Mouse (Mus musculus) macrophage (primary cell): ENCODE measurements around the gene Gsk3b. TPM values are rescaled to one million over a fixed set of nuclear protein-coding genes. Genes with fewer than 3 reads are reported as not detected.
"Not testable (repeated sequence)": the region's sequence is repeated elsewhere in the genome, so short reads cannot be mapped to it uniquely, and the experiment has no call there.

Experiments
- H3K27ac ChIP-seq: fragments of 350-480 bp; formaldehyde crosslinking; 2 replicates; pipeline ENCODE4 v1.9.0; 2021
- H3K36me3 ChIP-seq: fragments of 350-480 bp; formaldehyde crosslinking; 2 replicates; pipeline ENCODE4 v1.9.0; 2021; ENCODE audit errors: inconsistent target
- H3K4me3 ChIP-seq: fragments of 350-480 bp; formaldehyde crosslinking; 2 replicates; pipeline ENCODE4 v1.9.0; 2021; ENCODE audit errors: inconsistent target
- H3K79me2 ChIP-seq: fragments of 350-480 bp; formaldehyde crosslinking; 2 replicates; pipeline ENCODE4 v1.9.0; 2021; ENCODE audit errors: inconsistent target
- WGBS: methylation state at CpG from one replicate; pipeline ENCODE4 v1.1.7; 2026; ENCODE audit warnings: inconsistent platforms; ENCODE audit not compliant: missing documents; 5-methylcytosine and 5-hydroxymethylcytosine counted together
- polyA plus RNA-seq: library from polyadenylated mRNA; stranded (reverse); fragments of 250-400 nt; gene quantifications from 3 replicates; pipeline ENCODE4 v1.2.4, GENCODE M21; 2018; ENCODE audit warnings: inconsistent platforms
- total RNA-seq, 78 experiments: library from RNA; depleted of rRNA; stranded (reverse); fragments of 250-400 nt; gene quantifications; 1 replicate in 9 of 78; 2 replicates in 24 of 78; 3 replicates in 43 of 78; 4 replicates in 2 of 78; pipeline ENCODE4 v1.2.4; 2018; ENCODE audit warnings: inconsistent platforms in 56 of 78

Gsk3b gene
- 100 to 1,000 TPM in 23 of 26 experiments, 10 to 100 TPM in 3; 89.0 to 203 (median 163) TPM for total RNA-seq (2018; cell fraction: chromatin; rRNA removed)
- total RNA-seq (2018; cell fraction: cytosol; rRNA removed): 10 to 100 TPM; 60.3 to 87.0 (median 71.8) TPM
- total RNA-seq (2018; cell fraction: nucleus; rRNA removed): 100 to 1,000 TPM in 15 of 26 experiments, 10 to 100 TPM in 11; 77.4 to 155 (median 101) TPM
- 31.4 to 45.3 TPM (median 38.2 TPM) in 3 replicates for polyA plus RNA-seq

GRCm38 (mm10) chr16:38088629-38089446 is at the start of gene Gsk3b:
Gene Gsk3b (plus strand): TSS chr16:38089001.
- Histone ChIP-seq H3K36me3 (no peaks in the 10 kb centered on the region), H3K4me3 (peak within 1 kb of the TSS; percentile 94), H3K79me2 (peaks cover 40% of the 10 kb centered on the region), H3K27ac (peak within 1 kb of the TSS; percentile 93)
- WGBS: 2% methylated on average over 69 of the region's 69 CpGs

DNA sequence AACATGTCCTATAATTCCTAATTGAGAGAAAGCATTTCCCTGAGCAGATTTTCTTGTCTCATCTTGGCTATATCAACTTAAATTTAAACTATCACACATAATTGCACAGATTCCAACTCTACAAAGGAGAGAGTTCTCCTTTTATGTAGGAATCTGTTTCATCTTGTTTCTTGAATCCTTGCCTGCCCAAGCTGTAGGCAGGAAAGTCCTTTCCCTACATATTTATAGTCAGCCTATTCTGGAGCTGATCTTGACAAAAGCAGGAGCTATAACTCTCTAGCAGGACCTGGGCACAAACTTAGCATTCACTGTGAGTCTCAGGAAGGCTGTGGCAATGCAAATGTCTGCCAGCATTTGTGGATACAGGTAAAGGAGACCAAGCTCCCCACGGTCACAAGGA is 46.6 kb upstream of the Gsk3b start:
- Histone ChIP-seq H3K36me3 (no peaks in the 10 kb centered on the region), H3K27ac (no peak overlapping the region), H3K79me2 (no peaks in the 10 kb centered on the region), H3K4me3 (no peak overlapping the region)
- WGBS: 75% methylated on average over 1 of the region's 1 CpGs

DNA sequence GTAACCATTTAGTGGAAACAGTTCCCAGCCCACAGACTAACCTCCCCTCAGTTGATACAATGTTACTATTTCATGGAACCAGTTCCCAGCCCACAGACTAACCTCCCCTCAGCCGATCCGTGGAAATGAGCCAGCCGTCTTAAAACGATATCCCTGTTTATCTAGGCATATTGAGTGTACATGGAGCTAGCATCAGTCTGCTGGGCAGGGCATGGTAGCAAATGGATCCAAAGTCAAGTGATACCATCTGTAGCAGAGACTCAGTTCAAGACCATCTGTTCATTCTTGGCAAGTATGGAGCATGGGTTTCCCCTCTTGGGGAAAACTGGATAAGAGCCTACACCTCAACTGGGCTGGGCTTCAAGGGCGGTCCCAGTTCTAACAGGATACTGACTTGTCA is 44.2 kb upstream of the Gsk3b start:
- 96% methylated on average over 5 of the region's 5 CpGs for WGBS
- Histone ChIP-seq H3K36me3 (no peaks in the 10 kb centered on the region), H3K4me3 (no peak overlapping the region), H3K27ac (no peak overlapping the region), H3K79me2 (no peaks in the 10 kb centered on the region)

- WGBS: 87% methylated on average over 23 of the region's 23 CpGs
- H3K36me3 ChIP-seq: no peaks in the 10 kb centered on the region
- no peak overlapping the region for H3K4me3 ChIP-seq
- no peaks in the 10 kb centered on the region for H3K79me2 ChIP-seq
- no peak overlapping the region for H3K27ac ChIP-seq
These were observed 40.8 kb upstream of the Gsk3b start for GRCm38 (mm10) chr16:38047781-38048558.

GRCm38 (mm10) chr16:38057898-38058297 is 30.9 kb upstream of the Gsk3b start:
- 80% methylated on average over 1 of the region's 1 CpGs for WGBS
- H3K79me2 ChIP-seq: no peaks in the 10 kb centered on the region

DNA sequence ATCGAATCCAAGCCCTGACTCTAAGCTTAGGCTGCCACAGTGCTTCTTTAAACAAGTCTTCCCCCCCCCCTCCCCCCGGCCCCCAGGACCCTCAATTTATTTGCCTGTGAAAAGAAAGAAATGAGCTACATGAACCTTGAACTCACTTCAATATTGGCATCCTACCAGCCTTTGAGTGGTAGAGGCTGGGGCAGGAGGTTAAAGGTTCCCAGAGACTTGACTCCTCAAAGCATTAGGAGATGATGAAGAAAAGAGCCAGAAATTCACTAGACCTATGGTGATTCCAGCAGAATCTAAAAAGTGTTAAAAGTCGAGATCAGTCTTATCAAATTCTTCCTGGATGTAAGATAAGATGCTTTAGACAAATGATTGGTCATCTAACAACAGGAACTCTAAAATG is 30.0 kb upstream of the Gsk3b start:
- H3K36me3 ChIP-seq: no peaks in the 10 kb centered on the region
- H3K79me2 ChIP-seq: no peaks in the 10 kb centered on the region
- no peak overlapping the region for H3K27ac ChIP-seq
- no peak overlapping the region for H3K4me3 ChIP-seq
- WGBS: 81% methylated on average over 3 of the region's 3 CpGs

More at GRCm38 (mm10) chr16:38057898-38058297, 30.9 kb upstream of the Gsk3b start:
- no peak overlapping the region for H3K27ac ChIP-seq
- no peak overlapping the region for H3K4me3 ChIP-seq
- H3K36me3 ChIP-seq: no peaks in the 10 kb centered on the region

DNA sequence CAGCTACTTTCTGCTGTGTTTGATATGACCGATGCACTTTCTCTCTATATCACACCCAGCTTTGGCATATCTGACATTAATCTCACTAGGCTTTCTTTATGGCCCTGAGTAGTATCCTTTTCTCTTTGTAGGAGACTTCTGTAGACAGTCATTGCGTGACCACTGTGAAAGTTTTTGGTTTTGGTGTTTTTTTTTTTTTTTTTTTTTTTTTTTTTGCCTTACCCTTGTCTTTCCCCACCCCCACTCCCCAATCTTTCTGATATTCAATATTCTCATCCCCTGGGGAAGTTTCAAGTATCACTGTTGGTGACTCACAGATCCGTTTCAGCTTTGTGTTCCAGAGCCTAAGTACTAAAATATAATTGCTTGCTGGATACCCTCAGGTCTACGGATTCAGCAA is 29.2 kb upstream of the Gsk3b start:
- Histone ChIP-seq H3K79me2 (no peaks in the 10 kb centered on the region), H3K27ac (no peak overlapping the region), H3K4me3 (no peak overlapping the region), H3K36me3 (no peaks in the 10 kb centered on the region)
- WGBS: 96% methylated on average over 4 of the region's 4 CpGs

GRCm38 (mm10) chr16:38073859-38074631 is 14.8 kb upstream of the Gsk3b start:
- not testable (repeated sequence) for H3K4me3 ChIP-seq
- WGBS: 100% methylated on average over 1 of the region's 5 CpGs

DNA sequence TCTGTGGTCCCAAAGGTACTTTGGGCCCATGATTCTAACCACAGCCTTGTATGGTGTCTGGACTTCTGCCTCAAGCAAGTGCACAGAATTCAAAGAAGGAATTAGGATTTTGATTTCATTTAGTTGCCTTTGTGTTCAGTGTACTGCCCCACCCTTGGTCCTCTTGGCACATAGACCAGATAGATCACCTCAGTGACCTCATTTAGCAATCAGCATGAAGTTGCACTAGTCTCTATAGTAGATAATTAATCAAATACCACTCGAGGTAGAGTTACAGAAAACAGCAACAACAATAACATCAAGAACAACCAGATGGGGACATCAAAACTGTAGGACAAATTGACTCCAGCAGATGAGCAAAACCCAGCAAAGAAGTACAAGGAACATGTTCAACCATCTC is 8.6 kb upstream of the Gsk3b start:
- Histone ChIP-seq H3K79me2 (no peaks in the 10 kb centered on the region), H3K4me3 (no peak overlapping the region), H3K36me3 (no peaks in the 10 kb centered on the region), H3K27ac (no peak overlapping the region)
- 100% methylated on average over 1 of the region's 1 CpGs for WGBS

More at GRCm38 (mm10) chr16:38073859-38074631, 14.8 kb upstream of the Gsk3b start:
- H3K79me2 ChIP-seq, H3K36me3 ChIP-seq, H3K27ac ChIP-seq: not testable (repeated sequence)

DNA sequence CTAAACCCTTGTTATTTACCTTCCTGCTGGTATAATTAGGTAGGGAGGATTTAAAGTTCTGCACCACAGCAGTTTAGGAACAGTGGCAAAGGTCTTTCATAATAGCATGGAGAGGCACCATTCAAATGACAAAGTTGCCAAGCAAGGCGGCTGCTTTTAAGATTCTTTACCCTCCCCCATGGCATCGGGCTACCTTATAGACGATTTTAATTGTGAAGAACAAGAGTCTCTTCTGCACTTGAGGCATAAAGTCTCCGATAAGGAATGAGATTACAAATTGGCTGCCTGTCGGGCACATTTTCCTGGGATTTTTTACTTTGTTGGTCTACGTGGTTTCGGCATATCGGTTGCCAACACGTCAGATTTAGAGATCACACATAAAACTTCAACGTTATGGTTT is 1.6 kb upstream of the Gsk3b start:
- Histone ChIP-seq H3K27ac (no peak overlapping the region), H3K4me3 (peak overlapping the region; percentile 56; the same call in 1 of the 2 replicates), H3K79me2 (peaks cover 24% of the 10 kb centered on the region), H3K36me3 (no peaks in the 10 kb centered on the region)
- WGBS: 84% methylated on average over 10 of the region's 10 CpGs

GRCm38 (mm10) chr16:38087645-38088125 is 1.1 kb upstream of the Gsk3b start:
- Histone ChIP-seq H3K79me2 (peaks cover 28% of the 10 kb centered on the region), H3K4me3 (peak overlapping the region; percentile 56), H3K36me3 (no peaks in the 10 kb centered on the region), H3K27ac (peak overlapping the region; percentile 93)
- WGBS: 24% methylated on average over 11 of the region's 11 CpGs

GRCm38 (mm10) chr16:38088126-38088628 is 624 bp upstream of the Gsk3b start:
- H3K27ac ChIP-seq: peak overlapping the region; percentile 93
- H3K79me2 ChIP-seq: peaks cover 33% of the 10 kb centered on the region
- H3K4me3 ChIP-seq: peak overlapping the region; percentile 56
- WGBS: 0% methylated on average over 29 of the region's 40 CpGs
- no peaks in the 10 kb centered on the region for H3K36me3 ChIP-seq

- peaks cover 47% of the 10 kb centered on the region for H3K79me2 ChIP-seq
- H3K36me3 ChIP-seq: no peaks in the 10 kb centered on the region
- 1% methylated on average over 76 of the region's 76 CpGs for WGBS
- peak overlapping the region; percentile 94 for H3K4me3 ChIP-seq
- H3K27ac ChIP-seq: peak overlapping the region; percentile 68
These were observed 808 bp downstream of the Gsk3b start for GRCm38 (mm10) chr16:38089447-38090170.
